Mouse (Mus musculus) heart, postnatal 36 days (tissue): ENCODE results near the gene Daxx. TPM values are rescaled to one million over a fixed set of nuclear protein-coding genes. Genes with fewer than 3 reads are reported as not detected.

Experiments used
- DNase-seq, 2 experiments: peaks; one replicate each; pipeline ENCODE4 v3.0.0; 2021 to 2022
- intact Hi-C: fragments of 180-260 bp; cut with DNase I; formaldehyde crosslinking; loops from one replicate; pipeline ENCODE4 v1.15.1; 2025
- microRNA-seq, 2 experiments: library from miRNA; unstranded; fragments of <30 nt; microRNA quantifications; one replicate each; pipeline ENCODE4 v1.2.0; 2021; ENCODE audit warnings: borderline number of aligned reads in 2 of 2
- total RNA-seq, 2 experiments: library from RNA; stranded (reverse); gene quantifications; 2 replicates each; pipeline ENCODE4 v1.2.3; 2021

Gene Daxx
- total RNA-seq, 2 experiments from 2014 or later: 15.7 to 18.0 TPM

DNA sequence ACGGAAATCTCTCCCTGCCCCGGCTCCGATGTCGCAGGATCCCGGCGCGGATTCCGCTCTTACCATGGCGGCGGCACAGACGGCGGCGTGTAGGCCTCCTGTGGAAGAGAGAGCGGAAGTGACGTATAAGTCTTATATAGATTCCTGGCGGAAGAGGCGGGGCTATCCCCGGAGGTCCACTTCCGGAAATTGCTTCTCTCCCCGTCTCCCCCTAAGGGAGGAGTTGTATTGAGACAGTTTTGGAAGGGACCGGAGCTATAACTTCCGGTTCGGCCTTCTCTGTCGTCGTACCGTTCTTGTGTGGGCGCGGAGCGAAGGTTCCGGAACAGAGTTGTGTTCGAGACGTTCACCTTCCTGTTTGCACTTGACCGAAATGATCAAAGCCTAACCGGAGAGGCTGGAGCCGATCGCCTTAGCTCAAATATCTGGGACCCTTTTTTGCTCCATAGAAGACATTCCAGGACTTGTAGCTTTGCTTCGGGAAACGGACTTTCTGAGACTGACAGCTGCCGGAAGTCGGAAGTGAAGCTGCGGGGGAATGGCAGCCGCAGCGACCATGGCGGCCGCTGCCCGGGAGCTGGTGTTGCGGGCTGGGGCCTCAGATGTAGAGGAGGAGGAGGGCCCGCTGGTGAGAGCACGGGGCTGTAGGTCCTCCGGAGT, 46.5 kb downstream of the Daxx start, which contains the start of the genes Vps52 and Rps18:
Gene Vps52, plus strand, starts transcription at position 258 of the 660 bp plus-strand sequence.
Gene Rps18, minus strand, starts transcription at position 447 of the 660 bp plus-strand sequence.
- intact Hi-C loops: loop anchor here (1.0 kb wide), 2 partner anchors 15 to 26 kb away; partner anchors contain the start of genes Pfdn6, Rgl2 and Wdr46
- peak; percentile 96 to 98 for DNase-seq

DNA sequence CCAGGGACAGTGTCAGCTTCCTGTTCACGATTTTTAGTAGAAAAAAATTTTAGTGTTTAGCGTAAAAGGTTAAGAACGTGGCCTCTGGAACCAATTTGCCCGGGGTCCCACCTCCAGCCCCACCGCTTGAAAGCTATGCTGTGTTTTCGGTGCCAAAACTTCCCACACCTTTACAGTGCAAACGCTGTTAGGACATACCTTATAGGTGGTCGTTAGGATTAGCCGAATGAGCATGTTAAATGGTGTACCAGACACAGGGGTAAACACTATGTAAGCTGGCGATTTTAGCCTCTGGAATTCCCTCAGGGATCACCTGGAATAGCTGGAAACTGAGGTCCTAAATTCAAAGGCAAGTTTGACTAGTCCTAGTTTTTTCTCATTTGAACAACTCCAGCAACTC, 47.1 kb downstream of the Daxx start:
- no peak for DNase-seq
- intact Hi-C loops: no loop called here

DNA sequence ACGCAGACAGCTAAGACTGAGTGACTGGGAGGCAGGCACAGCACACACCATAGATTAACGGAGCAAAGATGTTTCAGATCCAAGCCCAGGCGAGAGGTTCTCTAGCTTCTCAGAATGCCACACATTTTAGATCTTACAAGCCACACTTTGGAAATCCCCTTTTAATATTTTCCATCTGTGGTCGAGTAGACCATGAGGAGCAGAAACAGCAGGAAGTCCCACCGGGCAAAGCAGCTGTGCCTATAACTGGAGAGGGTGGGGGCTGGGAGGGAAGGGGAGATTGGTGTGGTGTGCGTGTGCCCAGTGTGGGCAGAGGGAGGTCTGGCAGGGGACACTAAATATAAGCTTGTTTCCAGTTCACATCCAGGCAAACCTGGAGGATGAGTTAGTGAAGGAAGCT, 48.3 kb downstream of the Daxx start:
- no peak for DNase-seq
- intact Hi-C loops: loop anchor here (1.0 kb wide), 1 partner anchor 64 kb away; no protein-coding TSS in a partner anchor

DNA sequence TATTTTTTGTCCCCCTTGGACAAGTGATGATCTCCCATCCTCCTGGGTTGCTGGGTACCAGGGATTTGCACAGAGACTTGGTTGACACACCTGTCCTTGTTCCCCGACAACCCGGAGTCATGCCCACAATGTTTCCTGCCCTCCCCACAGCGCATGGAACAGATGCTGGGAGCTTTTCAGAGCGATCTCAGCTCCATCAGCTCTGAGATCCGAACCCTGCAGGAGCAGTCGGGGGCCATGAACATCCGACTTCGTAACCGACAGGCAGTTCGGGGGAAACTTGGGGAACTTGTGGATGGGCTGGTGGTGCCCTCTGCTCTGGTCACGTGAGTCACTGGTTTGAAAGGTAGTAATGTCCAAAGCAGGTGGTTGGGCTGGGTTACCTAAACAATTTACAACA, 49.2 kb downstream of the Daxx start:
- no peak for DNase-seq
- intact Hi-C loops: no loop called here

DNA sequence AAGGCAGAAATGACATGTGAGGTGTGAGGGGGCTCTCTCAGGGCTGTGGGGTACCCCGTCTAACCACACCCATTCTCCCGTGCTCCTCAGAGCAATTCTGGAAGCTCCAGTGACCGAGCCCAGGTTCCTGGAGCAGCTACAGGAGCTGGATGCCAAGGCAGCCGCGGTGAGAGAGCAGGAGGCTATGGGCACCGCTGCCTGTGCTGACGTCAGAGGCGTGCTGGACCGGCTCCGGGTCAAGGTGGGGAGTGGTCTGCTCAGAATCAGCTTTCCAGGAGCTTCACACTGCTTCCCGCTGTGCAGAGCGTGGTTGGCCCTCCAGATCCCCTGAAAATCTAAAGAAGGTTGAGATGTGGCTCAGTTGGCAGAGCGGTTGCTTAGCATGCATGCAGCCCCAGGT, 49.9 kb downstream of the Daxx start:
- DNase-seq: no peak
- intact Hi-C loops: no loop called here

DNA sequence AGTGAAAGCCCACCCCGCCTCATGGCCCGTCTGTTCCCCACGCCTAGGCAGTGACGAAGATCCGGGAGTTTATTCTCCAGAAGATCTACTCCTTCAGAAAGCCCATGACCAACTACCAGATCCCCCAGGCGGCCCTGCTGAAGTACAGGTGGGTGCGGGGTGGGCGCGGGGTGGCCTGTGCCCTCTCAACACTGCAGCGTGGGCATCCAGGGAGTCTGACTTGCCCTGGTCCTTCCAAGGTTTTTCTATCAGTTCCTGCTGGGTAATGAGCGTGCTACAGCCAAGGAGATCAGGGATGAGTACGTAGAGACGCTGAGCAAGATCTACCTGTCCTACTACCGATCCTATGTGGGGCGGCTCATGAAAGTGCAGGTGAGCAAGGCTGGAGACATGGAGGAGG, 50.7 kb downstream of the Daxx start:
- intact Hi-C loops: loop anchor here (2.0 to 5.0 kb wide), 3 partner anchors 1311 to 1397 kb away; no protein-coding TSS in a partner anchor
- no peak for DNase-seq

DNA sequence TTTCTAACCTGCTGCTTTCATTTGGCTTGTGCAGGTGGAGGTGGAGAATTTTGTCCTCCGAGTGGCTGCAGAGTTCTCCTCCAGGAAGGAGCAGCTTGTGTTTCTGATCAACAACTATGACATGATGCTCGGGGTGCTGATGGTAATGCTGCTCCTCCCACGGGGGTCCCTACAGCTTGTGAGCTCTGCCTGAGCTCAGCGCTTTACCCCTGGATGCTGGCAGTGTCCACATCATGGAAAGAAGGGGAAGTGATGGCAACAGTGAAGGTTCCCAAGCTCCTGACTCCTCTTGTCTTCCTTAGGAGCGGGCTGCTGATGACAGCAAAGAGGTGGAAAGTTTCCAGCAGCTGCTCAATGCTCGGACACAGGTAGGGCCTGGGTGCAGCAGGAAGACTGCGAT, 53.7 kb downstream of the Daxx start:
- DNase-seq: no peak
- intact Hi-C loops: loop anchor here (5.0 kb wide), 1 partner anchor 1394 kb away; no protein-coding TSS in a partner anchor

Small RNA genes lying within 50 kb of the gene (microRNA-seq; reads per million reads assigned to microRNA genes)
- gene Gm27740: 0 reads per million in 2 experiments

Other genes starting within 250 kb of the Daxx start
- gene Hnrnpm, start 222.6 kb upstream of the Daxx start, total RNA-seq: 10 to 100 TPM; 82.5 to 83.7 TPM
- gene March2, start 190.7 kb upstream of the Daxx start, total RNA-seq: 100 to 1,000 TPM; 141 to 157 TPM
- 100 to 1,000 TPM; 269 to 304 TPM for gene Rab11b, start 148.9 kb upstream of the Daxx start, total RNA-seq
- gene Angptl4, start 127.6 kb upstream of the Daxx start, total RNA-seq: 10 to 100 TPM; 18.2 to 58.8 TPM
- 10 to 100 TPM; 55.7 to 81.7 TPM for gene Kank3, start 98.9 kb upstream of the Daxx start, total RNA-seq
- 100 to 1,000 TPM; 764 to 784 TPM for gene Rps28, start 84.9 kb upstream of the Daxx start, total RNA-seq
- gene Ndufa7, start 84.8 kb upstream of the Daxx start, total RNA-seq: 100 to 1,000 TPM; 648 to 672 TPM
- 10 to 100 TPM; 28.6 to 34.6 TPM for gene Cd320, start 66.3 kb upstream of the Daxx start, total RNA-seq
- not detected for gene Gm7029, start 35.6 kb upstream of the Daxx start, total RNA-seq
- 1 to 10 TPM in 1 of 2 experiments, under 1 TPM in 1; 0.87 to 1.5 TPM for gene Kifc1, start 18.8 kb upstream of the Daxx start, total RNA-seq
- gene Platr17, start 4.3 kb upstream of the Daxx start, total RNA-seq: not detected
- 100 to 1,000 TPM; 103 to 112 TPM for gene Tapbp, start 6.5 kb downstream of the Daxx start, total RNA-seq
- gene Zbtb22, start 6.5 kb downstream of the Daxx start, total RNA-seq: 10 to 100 TPM; 20.1 to 20.6 TPM
- 10 to 100 TPM; 38.7 TPM for gene Rgl2, start 20.1 kb downstream of the Daxx start, total RNA-seq
- 10 to 100 TPM; 77.0 to 84.7 TPM for gene Pfdn6, start 30.9 kb downstream of the Daxx start, total RNA-seq
- 10 to 100 TPM; 10.1 to 11.5 TPM for gene Wdr46, start 31.2 kb downstream of the Daxx start, total RNA-seq
- gene B3galt4, start 42.1 kb downstream of the Daxx start, total RNA-seq: 1 to 10 TPM; 2.7 to 2.9 TPM
- gene Vps52, start 46.4 kb downstream of the Daxx start, total RNA-seq: 10 to 100 TPM; 38.8 to 41.4 TPM
- 100 to 1,000 TPM; 411 to 417 TPM for gene Rps18, start 46.6 kb downstream of the Daxx start, total RNA-seq
- gene H2-K1, start 90.9 kb downstream of the Daxx start, total RNA-seq: 100 to 1,000 TPM in 1 of 2 experiments, 10 to 100 TPM in 1; 79.0 to 116 TPM
- 10 to 100 TPM; 14.0 to 15.1 TPM for gene Ring1, start 115.3 kb downstream of the Daxx start, total RNA-seq
- gene H2-Ke6, start 118.6 kb downstream of the Daxx start, total RNA-seq: 100 to 1,000 TPM; 107 to 121 TPM
- 10 to 100 TPM; 56.9 to 60.7 TPM for gene Slc39a7, start 122.3 kb downstream of the Daxx start, total RNA-seq
- gene Rxrb, start 122.4 kb downstream of the Daxx start, total RNA-seq: 10 to 100 TPM; 39.8 to 41.8 TPM
- 1 to 10 TPM in 1 of 2 experiments, under 1 TPM in 1; 0.98 to 1.9 TPM for gene Col11a2, start 130.0 kb downstream of the Daxx start, total RNA-seq
- not detected for gene H2-Oa, start 182.9 kb downstream of the Daxx start, total RNA-seq
- 1 to 10 TPM; 4.0 to 6.5 TPM for gene H2-DMa, start 210.1 kb downstream of the Daxx start, total RNA-seq
- 10 to 100 TPM; 80.5 to 87.0 TPM for gene Brd2, start 213.2 kb downstream of the Daxx start, total RNA-seq
- gene H2-DMb2, start 233.9 kb downstream of the Daxx start, total RNA-seq: 1 to 10 TPM; 1.3 to 1.7 TPM
- 1 to 10 TPM; 1.5 to 2.9 TPM for gene H2-DMb1, start 243.7 kb downstream of the Daxx start, total RNA-seq